Mouse (Mus musculus): ENCODE measurements around the gene Pcdh7.

Pcdh7 gene

GRCm38 (mm10) chr5:57745879-57746278, 28.1 kb downstream of the Pcdh7 start:
- DNase-seq (ENCODE audit: low spot score in 2 of 2), result no peak

GRCm38 (mm10) chr5:57750320-57750719, 32.6 kb downstream of the Pcdh7 start:
- no peak for DNase-seq (ENCODE audit: low spot score in 2 of 2)

DNA sequence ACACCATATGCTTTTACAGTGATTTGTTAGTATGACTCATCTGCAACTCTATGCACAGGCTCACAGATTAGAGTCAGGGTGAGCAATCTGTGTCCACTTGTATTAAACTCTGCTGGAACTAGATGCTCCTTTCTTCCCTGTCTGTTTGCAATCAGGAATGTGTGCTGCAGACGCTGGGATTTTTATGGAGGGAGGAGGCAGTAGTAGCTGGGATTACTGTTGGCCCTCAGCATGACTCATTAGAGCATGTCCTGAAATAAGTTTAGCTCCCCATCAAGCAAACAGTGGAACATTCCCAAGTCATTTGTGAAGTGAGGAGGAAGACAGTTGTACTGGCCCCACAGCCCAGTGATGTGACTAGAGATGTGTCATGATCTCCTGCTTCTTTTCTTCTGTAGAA, 38.0 kb downstream of the Pcdh7 start:
- DNase-seq (ENCODE audit: low spot score in 2 of 2), result peak; percentile 54 to 57

- peak; percentile 56 to 62 for DNase-seq (ENCODE audit: low spot score in 2 of 2)
Measured at GRCm38 (mm10) chr5:57756726-57757424, 39.1 kb downstream of the Pcdh7 start.

- DNase-seq (ENCODE audit: low spot score in 2 of 2), result peak in 1 of 2 experiments; percentile 34
Measured at GRCm38 (mm10) chr5:57757436-57757898, 39.7 kb downstream of the Pcdh7 start.

- DNase-seq (ENCODE audit: low spot score in 2 of 2), result no peak
Measured at GRCm38 (mm10) chr5:57758968-57759367, 41.2 kb downstream of the Pcdh7 start.

GRCm38 (mm10) chr5:57760069-57761063, 42.6 kb downstream of the Pcdh7 start:
- no peak for DNase-seq (ENCODE audit: low spot score in 2 of 2)

- DNase-seq (ENCODE audit: low spot score in 2 of 2), result no peak
Measured at GRCm38 (mm10) chr5:57765356-57765755, 47.6 kb downstream of the Pcdh7 start.

DNA sequence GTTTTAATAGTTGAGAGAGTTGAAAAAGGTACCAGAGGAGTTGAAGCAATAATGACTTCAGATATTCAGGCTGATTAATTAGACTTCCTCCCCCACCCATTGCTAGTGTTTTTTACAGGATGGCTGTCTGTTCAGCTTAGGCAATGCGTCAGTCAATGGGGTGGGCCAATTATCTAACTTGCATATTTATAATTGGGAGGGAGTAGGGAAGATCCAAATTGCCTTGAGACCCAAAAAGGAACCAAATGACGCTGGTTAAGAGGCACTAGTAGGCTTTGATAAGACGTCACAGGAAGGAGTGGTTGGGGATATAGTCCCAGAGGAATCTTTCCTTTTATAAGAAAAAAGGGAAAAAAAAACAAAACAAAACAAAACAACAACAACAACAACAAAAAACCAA, 49.6 kb downstream of the Pcdh7 start:
- DNase-seq (ENCODE audit: low spot score in 2 of 2), result no peak

DNA sequence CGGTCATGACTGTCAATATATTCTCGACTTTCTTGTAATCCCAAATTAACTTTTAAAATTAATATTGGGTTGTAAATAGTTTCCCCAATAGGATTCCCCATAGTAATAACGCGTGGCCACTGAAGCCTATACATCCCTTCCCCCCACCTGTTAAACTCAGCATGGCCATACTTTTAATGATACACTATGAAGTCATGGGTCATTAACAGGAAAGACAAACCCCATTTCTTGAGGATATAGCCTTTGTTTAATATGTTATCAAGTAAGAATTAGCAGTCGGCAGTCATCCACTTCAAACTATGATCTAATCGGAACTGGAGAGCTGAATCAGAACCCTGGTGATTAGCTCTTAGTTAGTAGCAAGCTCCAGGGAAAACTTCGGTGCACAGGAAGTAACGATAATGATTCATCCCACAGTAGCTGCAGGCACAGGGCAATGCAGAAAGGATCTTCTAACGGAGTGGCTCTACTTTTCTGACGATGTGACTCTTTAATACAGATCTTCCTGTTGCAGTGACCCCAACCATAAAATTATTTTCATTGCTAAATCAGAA, 50.8 kb downstream of the Pcdh7 start:
- no peak for DNase-seq (ENCODE audit: low spot score in 2 of 2)

GRCm38 (mm10) chr5:57769644-57770043, 51.9 kb downstream of the Pcdh7 start:
- DNase-seq (ENCODE audit: low spot score in 2 of 2), result no peak

DNA sequence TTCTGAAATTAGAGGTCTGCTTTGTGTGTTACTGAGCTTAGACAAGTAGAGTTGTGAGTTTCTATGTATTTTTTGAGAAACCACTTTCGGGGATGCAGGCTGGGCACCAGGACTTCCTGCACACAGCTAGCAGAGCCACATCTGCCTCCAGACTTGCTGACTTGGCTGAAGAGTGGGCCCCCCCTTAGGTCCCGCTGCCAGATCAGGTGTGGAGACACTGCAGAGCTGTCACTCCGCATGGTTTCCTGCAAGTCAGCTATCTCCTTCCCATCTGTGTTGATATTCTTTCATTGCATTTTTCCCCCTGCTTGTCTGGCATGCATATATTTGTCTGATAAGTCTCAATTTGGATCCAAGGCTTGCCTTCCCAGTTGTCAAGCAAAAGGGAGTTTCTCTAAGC, 52.6 kb downstream of the Pcdh7 start:
- no peak for DNase-seq (ENCODE audit: low spot score in 2 of 2)

GRCm38 (mm10) chr5:57771122-57771521, 53.4 kb downstream of the Pcdh7 start:
- no peak for DNase-seq (ENCODE audit: low spot score in 2 of 2)

GRCm38 (mm10) chr5:57772711-57773110, 54.9 kb downstream of the Pcdh7 start:
- DNase-seq (ENCODE audit: low spot score in 2 of 2), result no peak

DNA sequence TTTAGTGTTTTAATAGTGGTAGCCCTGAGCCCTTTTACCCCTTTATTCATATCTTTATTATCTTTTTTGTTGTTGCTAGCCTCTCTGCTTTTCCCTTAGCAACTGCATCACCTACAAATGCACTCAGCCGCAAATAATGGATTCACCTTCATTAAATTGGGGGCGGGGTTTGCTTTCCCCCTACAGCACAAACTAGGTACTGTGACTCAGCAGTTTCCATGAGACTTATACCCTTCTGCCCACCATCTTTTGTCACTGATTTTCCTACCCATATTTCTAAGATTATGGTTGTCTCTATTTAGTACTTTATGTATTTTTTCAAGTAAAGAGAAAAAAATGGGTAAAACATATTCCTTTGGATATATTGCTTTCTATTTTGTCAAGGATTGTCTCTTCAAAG, 56.7 kb downstream of the Pcdh7 start:
- DNase-seq (ENCODE audit: low spot score in 2 of 2), result no peak

- no peak for DNase-seq (ENCODE audit: low spot score in 2 of 2)
Measured at GRCm38 (mm10) chr5:57778093-57778492, 60.3 kb downstream of the Pcdh7 start.

- no peak for DNase-seq (ENCODE audit: low spot score in 2 of 2)
Measured at GRCm38 (mm10) chr5:57779951-57780350, 62.2 kb downstream of the Pcdh7 start.

DNA sequence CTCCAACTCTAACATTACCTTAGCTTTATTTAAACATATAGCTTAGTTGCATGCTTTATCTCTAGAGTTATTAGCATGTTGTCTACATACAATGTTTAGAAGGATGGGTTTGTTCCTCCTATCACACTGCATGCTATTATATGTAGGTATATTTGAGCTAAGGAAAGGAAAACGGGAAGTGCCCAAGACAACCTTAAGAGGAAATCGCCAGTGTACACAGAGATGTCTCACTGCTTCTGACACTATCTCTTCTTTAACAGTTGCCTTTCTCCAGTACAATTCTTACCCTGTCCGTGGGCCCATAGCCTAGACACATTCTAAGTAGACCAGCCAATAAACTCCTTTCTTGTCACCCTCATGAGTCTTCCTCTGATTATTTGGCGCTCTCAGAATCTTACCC, 62.8 kb downstream of the Pcdh7 start:
- no peak for DNase-seq (ENCODE audit: low spot score in 2 of 2)

- no peak for DNase-seq (ENCODE audit: low spot score in 2 of 2)
Measured at GRCm38 (mm10) chr5:57781950-57782349, 64.2 kb downstream of the Pcdh7 start.

DNA sequence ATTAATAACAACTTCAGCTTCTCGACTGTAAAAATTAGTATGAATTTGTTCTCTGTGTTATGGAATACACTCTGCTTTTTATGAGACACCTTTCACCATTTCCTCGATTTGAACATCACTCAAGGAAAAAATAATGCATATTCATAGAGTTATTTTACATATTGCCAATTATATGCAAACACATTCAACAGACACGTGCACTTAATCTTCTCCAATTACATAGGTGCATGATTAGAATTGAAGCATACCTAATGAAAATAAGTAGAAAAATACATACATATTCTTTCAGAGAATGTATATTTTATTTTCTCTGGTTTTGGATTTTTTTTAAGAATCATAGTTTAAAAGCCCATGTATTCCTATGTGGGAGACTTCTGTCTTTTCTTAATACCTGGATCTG, 64.8 kb downstream of the Pcdh7 start:
- DNase-seq (ENCODE audit: low spot score in 2 of 2), result no peak

- no peak for DNase-seq (ENCODE audit: low spot score in 2 of 2)
Measured at GRCm38 (mm10) chr5:57788775-57789509, 71.2 kb downstream of the Pcdh7 start.

DNA sequence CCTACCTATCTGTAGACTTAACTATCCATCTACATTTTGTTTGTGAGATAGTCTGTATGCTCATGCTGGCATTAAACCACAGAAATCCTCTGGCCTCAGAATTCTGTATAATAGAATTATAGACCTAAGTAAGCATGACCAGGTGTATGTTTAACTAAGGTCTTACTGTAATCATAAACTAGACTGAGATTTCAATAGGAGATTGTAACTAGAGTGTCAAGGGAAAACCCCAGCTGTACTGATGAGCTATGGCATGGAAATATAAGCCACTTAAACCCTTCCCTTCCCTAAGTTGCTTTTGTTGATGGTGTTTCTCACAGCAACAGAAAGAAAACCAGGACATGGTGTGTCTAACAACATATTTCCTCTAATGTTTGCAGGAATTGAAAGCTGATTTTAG, 78.6 kb downstream of the Pcdh7 start:
- DNase-seq (ENCODE audit: low spot score in 2 of 2), result no peak
